Mouse (Mus musculus): ENCODE measurements around the gene Agtr1a. TPM values are rescaled to one million over a fixed set of nuclear protein-coding genes. Genes with fewer than 3 reads are reported as not detected.
A peak's percentile ranks its signal among the peaks of the same experiment; 100 is the strongest.

The Agtr1a gene
- total RNA-seq, 2 experiments from 2014 or later, result 128 to 158 TPM

GRCm38 (mm10) chr13:30362048-30362447, 25.8 kb downstream of the Agtr1a start:
- no peak for DNase-seq

DNA sequence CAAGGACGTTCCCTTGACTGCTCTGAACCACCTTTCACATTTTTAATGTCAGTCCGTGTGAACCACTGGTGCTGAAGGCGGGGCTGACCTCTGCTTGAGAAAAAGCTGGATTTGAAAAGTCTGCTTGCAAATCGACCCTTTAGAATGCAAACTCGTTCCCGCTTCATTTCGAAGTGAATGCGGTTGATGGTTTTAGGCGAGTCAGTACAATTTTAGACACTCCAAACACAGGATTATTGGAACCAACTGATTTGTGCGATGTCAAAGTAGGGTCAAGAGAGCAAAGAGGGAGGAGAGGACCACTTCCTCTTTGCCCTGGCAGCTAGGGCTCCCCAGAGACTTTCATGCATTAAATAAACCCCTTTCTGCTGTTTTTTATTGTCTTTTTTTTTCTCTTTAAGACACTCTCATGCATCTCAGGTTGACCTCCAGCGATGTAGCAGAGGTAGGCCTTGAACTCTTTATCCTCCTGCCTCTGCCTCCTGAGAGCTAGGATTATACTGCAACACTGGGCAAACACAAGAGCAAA, 27.9 kb downstream of the Agtr1a start:
- no peak for DNase-seq

- no peak for DNase-seq
Observed at GRCm38 (mm10) chr13:30364780-30365179, 28.5 kb downstream of the Agtr1a start.

DNA sequence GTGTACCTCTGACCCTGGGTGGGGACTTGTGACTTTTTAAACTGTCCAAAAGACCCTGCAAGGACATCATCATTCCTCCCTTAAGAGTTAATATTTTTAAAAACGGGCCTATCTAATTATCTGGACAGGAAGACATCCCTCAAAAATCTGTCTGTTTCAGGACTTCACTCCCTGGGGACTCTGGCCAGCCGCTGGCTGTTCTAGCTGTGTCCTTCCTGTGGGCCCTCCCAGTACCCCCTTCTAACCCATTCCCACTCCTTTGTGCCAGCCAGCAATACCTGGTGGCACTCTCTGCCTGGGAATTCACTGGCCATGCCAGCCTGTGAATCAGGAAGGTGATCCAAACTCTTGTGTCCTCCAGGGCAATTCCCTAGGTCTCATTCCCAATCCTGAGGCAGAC, 29.1 kb downstream of the Agtr1a start:
- no peak for DNase-seq

DNA sequence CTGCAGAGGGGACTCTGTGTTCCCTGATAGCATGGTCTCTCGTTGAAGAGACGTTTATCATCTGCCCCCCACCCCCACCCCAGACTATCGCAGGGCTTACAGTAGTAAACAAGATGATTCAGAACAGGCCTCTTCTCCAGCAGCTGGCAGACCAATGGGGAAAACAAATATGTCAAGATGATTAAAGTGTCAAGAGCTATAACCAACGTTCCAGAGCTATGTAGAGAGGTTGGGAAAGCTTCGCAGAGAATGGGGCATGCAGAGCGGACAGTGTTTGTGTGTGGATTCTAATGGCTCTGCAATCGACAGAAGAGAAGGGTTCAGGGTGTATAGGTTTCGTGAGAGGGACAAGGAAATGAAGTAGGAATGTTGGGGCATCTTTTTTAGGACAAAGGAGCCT, 31.9 kb downstream of the Agtr1a start:
- DNase-seq, result no peak

- DNase-seq, result no peak
Observed at GRCm38 (mm10) chr13:30368746-30369145, 32.5 kb downstream of the Agtr1a start.

- DNase-seq, result peak; percentile 52
Observed at GRCm38 (mm10) chr13:30378868-30379267, 42.6 kb downstream of the Agtr1a start.

- no peak for DNase-seq
Observed at GRCm38 (mm10) chr13:30385183-30385582, 48.9 kb downstream of the Agtr1a start.

DNA sequence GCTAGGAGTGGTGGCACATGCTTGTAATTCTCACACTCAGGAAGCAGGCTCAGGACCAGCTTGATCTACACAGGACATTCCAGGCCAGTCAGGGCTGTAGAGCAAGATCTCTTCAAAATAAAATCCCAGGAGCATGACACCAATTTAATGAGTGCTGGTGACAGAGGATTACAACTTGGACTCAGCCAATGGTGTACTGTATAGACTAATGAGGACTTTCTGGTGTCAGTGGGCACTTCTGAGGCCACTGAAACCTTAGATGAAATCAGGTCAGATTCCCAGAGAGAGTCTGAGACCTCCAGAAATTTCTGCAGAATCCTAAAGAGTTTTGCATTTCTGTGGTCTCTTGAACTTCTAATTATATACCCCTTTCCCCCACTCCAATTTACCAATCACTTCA, 57.9 kb downstream of the Agtr1a start:
- DNase-seq, result no peak

GRCm38 (mm10) chr13:30396431-30396830, 60.2 kb downstream of the Agtr1a start:
- DNase-seq, result no peak

GRCm38 (mm10) chr13:30398852-30399251, 62.6 kb downstream of the Agtr1a start:
- DNase-seq, result no peak

- no peak for DNase-seq
Observed at GRCm38 (mm10) chr13:30400621-30401020, 64.4 kb downstream of the Agtr1a start.

GRCm38 (mm10) chr13:30403874-30404273, 67.6 kb downstream of the Agtr1a start:
- no peak for DNase-seq

DNA sequence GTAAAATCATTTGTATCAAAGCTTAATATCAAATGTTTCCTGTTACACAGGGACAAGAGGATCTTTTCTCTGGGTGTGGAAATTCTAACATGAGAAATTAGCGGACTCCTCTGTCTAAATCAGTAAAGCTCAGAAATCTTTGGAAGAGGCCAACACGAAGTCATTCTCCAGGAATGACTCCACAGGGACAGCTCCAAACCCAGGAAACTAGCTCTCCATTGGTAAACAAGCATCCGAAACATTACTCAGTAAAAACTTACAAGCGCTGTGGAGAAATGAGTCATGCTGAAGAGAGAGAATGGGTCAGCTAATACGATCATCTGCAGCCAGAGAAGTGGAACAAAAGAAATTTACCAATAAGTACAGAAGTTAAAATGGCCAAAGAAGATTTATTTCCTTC, 82.4 kb downstream of the Agtr1a start:
- DNase-seq, result no peak

DNA sequence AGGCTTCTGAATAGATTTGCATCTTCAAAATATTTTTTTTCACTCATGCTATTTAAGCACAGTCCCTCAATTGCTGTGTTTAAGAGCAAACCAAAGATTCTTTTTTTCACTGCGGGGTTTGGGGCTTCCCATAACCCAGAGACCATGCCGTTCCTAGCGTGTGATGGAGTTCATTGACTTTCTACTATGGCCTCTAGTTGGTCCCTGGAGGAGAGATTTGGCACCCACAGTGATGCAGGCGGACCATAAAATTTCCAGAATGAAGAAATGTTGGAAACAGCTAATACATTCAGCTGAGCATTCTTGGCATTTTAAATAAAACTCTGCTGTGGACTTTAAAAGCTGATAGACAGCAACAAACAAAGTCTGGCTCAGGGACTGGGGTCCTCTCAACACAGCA, 90.8 kb downstream of the Agtr1a start:
- peak; percentile 42 for DNase-seq

- no peak for DNase-seq
Observed at GRCm38 (mm10) chr13:30427436-30427835, 91.2 kb downstream of the Agtr1a start.

Other genes starting within 250 kb of the Agtr1a start
- 1 to 10 TPM; 4.4 to 5.5 TPM for gene Mboat1, start 200.0 kb upstream of the Agtr1a start, total RNA-seq (2021)
- gene Uqcrfs1, start 208.9 kb downstream of the Agtr1a start, total RNA-seq (2021), result 100 to 1,000 TPM; 621 to 635 TPM